25 mouse cellular contexts compared by ENCODE assay signal in genomic region chr19:45044389-45044927, GRCm38 (mm10). TPM values are rescaled to one million over a fixed set of nuclear protein-coding genes. Genes with fewer than 3 reads are reported as not detected.
"Had no signal": no experiment of that assay in that cellular context is flagged by ENCODE, and none has a peak within 500 bp of the region (broad histone marks: within the 10 kb centered on the region; RNA-seq: fewer than 3 reads in every experiment).

No protein-coding gene starts in this region.

- H3K4me3 ChIP-seq: limb, embryonic 12.5 days; limb, embryonic 15.5 days; midbrain, embryonic 12.5 days; neural tube, embryonic 12.5 days; neural tube, embryonic 15.5 days had no signal

- H3K4me2 ChIP-seq: limb, embryonic 12.5 days; limb, embryonic 15.5 days; liver, embryonic 11.5 days; lung, embryonic 14.5 days; midbrain, embryonic 12.5 days; neural tube, embryonic 12.5 days had no signal

- H3K36me3 ChIP-seq: midbrain, embryonic 12.5 days; neural tube, embryonic 12.5 days had no signal

- H3K9me3 ChIP-seq: limb, embryonic 12.5 days; limb, embryonic 15.5 days; midbrain, embryonic 12.5 days; neural tube, embryonic 12.5 days; neural tube, embryonic 15.5 days had no signal

- H3K27ac ChIP-seq: limb, embryonic 12.5 days; limb, embryonic 15.5 days; liver, embryonic 14.5 days; macrophage; midbrain, embryonic 12.5 days; neural tube, embryonic 12.5 days; neural tube, embryonic 15.5 days; stomach, postnatal 0 days had no signal

- H3K9ac ChIP-seq: limb, embryonic 12.5 days; limb, embryonic 15.5 days; liver, embryonic 14.5 days; liver, postnatal 0 days; lung, embryonic 14.5 days; midbrain, embryonic 12.5 days; neural tube, embryonic 12.5 days; neural tube, embryonic 15.5 days had no signal

- DNase-seq: kidney, adult 18-20 months; kidney, adult 9 months; kidney, postnatal 10 days; kidney, postnatal 36 days; left cerebral cortex, postnatal 4 days; liver, postnatal 0 days; lung, embryonic 14.5 days; right cerebral cortex, adult 18-20 months; right cerebral cortex, postnatal 14 days; right cerebral cortex, postnatal 4 days; thymus, adult 2 months; thymus, postnatal 36 days had no signal

- ATAC-seq: intestine, embryonic 16.5 days; liver, postnatal 0 days; lung, postnatal 0 days; midbrain, embryonic 16.5 days had no signal

RNA-seq across cellular contexts. Expression of gene Pdzd7, which starts 1.1 kb away (rescaled TPM):
- total RNA-seq: megakaryocyte, adult 5-6 weeks had no signal
- polyA plus RNA-seq: liver, embryonic 11.5 days; liver, postnatal 0 days; macrophage had no signal

RNA-seq across cellular contexts. Expression of gene Kazald1, which starts 30.6 kb away (rescaled TPM):
- total RNA-seq: megakaryocyte, adult 5-6 weeks had no signal
